Mouse (Mus musculus): ENCODE data around the gene Dleu7.

Dleu7 gene

DNA sequence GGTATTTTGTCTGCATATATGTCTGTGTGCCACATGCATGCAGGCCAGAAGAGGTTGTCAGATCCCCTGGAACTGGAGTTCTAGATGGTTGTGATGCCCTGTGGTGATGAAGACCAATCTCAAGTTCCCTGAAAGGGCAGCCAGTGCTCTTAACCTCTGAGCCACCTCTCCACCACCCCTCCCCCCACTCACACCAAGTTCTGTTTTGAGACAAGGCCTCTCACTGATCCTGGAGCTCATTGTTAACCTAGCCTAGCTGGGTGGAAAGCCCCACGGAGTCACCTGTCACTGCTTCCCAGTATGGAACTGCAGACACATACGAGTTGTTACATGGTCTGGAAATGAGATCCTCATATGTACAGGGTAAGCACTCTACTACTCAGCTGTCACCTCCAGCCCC, 9.9 kb downstream of the Dleu7 start:
- DNase-seq (ENCODE audit: low spot score): no peak

DNA sequence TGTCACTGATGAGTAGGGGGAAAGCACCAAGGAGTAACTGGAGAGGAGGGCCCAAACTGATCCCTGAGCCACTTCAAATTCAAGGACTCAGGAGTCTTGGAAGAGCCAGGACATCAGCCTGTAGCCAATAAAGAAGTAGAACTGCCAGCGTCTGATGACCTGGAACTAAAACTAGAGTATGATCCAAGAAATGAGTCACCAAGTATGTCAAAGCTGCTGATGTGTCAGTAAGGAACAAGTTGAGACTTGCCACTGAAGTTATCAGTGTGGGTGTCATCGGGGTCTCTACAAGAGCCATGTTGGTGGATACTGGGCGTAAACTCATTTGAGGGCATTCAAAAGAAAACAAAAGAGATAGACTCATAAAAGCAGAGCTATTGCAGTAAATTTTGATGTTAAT, 19.2 kb downstream of the Dleu7 start:
- DNase-seq (ENCODE audit: low spot score): no peak

DNA sequence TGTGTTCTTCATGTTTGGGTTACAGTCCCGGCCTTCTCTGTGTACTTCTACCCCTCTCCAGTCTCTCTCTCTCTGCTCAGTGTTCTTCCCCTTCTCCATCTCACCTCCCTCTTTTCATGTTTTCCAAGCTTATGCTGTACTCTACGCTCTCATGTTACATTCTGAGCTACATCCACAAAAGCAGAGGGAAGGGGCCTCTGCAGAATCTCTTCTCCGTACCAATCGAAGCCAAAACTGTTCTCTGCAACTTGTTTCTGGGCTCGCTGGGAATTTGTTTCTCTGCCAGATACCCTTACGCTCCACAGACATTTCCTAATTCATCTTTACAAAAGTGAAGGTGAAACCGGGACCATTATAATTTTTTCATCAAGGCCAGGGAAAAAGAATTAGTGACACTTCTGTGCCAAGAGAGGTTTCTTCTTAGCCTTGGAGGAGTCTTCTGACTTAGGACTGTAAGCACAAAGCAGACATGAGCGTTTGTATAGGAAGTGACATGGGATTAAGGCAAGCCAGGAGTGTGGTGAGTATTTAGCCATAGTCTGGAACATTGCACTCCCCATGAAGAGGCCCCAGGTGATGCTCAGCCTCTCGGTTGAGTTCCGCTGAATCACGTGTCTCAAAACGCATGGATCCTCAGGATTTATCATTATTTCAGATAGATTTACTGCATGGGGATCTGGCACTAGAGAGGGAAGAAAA, 22.0 kb downstream of the Dleu7 start:
- DNase-seq (ENCODE audit: low spot score): no peak

DNA sequence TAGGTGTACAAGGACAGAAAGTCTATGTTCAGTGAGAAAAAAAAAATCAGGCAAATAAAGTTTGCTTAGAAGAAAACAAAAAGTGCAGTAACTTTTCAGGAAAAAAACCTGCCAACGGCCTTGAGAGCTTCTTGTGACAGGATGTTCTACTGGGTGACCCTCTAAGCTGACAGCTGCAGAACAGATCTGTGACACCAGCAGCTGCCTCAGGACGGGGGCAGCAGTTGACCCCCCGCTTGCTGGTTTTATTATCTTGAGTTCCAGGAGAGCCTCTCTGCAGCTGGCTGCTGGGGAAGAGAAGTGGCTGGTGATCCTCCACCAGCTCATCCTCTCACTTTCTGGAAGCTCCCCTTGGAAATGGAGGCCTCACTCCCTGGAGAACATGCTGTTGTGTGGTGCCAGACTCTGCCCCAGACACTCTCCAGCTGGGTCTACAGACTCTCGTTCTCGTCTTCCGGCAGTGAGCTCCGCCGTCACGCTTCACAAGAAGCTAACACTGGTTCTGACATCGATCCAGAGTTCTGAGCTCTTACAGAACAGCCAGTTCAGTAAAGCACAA, 33.8 kb downstream of the Dleu7 start:
- DNase-seq (ENCODE audit: low spot score): no peak

DNA sequence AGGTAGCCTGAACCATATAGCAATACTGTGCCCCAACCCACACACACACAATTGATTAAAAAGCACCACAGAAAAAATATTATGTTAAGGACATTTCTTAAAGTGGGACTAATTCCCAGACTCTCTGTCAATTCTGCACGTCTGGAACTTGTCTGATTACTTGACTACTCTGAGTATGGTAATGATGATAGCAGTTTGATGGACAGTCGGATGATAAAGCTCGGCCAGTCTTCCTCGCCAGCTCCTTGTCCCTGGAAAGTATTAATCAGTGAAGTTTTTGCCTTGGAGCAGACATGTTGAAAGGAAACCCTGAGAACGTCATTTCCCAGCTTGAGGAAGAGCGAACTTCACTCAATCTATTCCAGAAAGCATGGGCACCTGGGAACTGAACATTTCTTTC, 34.7 kb downstream of the Dleu7 start:
- no peak for DNase-seq (ENCODE audit: low spot score)

DNA sequence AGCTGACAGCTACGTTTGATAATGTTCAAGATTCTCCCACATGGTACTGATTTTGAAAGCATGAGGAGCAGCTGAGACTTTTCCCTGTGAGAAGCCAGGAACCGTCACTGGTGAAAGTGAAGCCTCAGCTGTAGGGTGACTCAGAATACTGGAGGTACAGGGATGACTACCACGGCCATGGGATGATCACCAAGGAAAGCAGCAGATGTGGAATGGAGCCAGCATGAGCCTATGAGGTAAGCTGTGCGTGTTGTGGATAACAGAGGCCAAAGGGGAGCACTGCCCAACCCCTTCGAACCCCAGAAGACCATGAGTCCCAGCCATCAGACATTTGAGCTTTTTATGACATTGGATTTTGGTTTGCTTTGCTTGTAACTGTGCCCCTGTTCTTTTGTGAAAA, 36.8 kb downstream of the Dleu7 start:
- no peak for DNase-seq (ENCODE audit: low spot score)

DNA sequence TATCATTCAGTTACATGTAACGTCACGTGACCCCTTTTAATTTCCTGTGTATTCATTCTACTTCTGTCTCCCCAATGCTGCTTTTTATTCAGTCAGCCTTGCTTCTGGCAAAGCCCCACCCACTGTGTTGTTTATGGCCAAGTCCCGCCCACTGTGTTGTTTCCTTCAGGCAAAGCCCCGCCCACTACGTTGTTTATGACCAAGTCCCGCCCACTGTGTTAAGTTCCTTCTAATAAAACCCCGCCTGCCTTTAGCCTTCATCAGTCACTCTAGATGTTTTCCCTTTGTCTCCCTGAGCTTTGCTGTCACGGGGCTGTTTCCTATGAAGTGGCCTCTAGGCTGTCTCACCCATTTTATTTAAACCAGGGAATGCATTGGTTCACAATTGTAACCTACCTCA, 38.5 kb downstream of the Dleu7 start:
- DNase-seq (ENCODE audit: low spot score): no peak

DNA sequence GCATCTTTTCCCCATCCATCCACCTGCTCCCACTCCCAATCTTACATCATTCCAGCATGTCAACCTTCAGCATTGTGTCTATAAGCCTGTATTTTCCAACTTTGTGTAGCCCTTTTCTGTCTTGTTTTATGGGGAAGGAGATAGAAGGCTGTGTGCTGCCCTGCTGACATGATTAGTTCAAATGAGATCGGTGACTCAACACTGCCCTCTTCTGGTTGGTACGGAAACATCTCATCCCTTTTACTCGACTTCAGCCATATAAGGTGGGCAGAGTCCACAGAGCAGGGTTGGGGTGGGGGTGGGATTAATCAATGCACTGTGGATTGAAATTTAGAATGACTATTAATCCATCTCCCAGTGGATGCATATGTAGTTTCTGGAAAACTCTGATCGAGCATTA, 40.8 kb downstream of the Dleu7 start:
- DNase-seq (ENCODE audit: low spot score): no peak

DNA sequence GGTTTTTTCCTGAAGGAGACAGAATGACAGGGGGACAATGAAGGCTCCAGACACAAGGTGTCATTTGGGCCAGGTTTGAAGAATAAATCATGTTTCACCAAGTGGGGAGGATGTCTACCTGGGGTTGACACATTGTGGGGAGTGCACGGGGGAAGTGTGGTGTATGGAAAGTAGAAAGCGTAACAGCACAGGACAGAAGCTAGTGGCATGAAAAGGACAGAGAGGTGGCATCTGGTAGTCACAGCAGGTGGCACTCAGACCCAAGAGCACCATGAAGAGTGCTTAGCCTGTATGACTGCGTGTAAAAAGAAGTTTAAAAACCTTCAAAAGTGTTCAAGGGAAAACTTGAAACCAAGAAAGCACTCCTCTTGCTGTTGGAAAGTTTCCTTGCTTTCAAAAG, 42.8 kb downstream of the Dleu7 start:
- no peak for DNase-seq (ENCODE audit: low spot score)

DNA sequence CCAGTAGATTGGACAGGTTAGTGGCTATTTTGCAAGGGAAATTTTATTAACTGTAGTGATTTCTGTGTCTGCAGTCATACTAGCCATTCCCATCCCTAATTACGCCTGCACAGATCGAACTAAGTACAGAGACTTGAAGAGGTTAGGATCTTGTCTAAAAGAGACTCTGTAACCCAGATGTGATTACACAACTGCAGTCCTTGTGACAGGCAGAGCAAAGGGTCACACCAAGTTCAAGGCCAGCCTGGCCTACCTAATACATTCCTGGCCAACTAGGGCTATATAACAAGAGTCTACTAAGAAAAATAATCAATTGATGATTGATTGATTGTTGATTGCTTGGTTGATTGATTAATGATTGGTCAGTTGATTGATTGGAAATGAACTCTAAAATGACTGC, 43.6 kb downstream of the Dleu7 start:
- no peak for DNase-seq (ENCODE audit: low spot score)

DNA sequence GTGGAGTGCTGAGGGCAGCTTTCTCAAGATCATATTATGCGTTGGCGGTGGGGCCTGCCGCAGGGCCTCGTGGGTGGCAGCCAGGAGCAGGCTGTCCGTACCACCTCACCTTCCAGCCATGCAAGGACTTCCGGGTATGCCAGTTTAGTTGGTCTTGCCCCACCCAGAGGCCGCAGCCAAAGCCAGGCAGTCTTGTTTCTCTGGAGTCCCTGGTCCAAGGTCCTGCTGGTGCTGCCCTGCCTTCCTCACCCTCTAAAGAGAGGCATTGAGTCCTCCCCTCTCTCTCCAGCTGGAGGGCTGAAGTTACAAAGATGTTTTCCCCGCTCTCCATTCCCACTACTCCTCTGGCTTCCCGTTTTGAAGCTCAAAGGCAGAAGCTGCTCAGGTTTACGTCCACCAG, 44.1 kb downstream of the Dleu7 start:
- DNase-seq (ENCODE audit: low spot score): no peak

DNA sequence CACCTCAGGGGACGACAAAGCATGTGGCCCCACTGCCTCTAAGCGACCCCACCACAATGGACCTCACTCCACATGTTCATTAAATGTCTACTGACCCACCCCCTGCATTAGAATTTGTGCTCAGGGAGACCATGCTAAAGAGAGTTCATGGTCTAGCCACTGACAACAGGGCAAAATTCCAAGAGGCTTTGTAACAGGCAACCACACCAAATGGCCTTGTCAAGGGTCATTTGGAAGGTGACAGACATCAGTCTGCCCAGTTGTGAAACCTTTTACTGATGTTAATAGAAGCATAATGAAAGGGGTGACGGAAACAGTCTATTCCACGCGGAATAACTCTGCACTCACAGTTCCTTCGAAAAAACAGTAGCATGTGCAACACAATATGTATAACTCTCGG, 44.5 kb downstream of the Dleu7 start:
- no peak for DNase-seq (ENCODE audit: low spot score)

DNA sequence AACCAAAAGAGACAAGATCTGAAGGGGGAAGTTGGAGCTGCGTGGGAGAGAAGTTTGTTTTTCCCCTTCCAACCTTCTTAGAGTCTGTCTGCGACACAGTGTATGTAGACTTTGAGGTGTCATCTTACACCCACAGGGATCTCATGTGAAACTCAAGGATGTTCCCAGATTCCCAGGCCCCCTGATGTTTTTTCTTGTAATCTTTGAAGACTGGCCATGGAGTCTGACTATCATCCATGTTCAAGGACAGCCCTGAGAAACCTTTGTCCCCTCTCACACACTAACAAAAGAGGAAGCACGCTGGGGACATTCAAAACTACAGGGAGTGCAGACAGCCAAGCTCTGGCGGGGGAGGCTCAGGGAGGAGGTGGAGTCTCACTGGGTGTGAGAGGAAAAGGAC, 47.3 kb downstream of the Dleu7 start:
- DNase-seq (ENCODE audit: low spot score): no peak

DNA sequence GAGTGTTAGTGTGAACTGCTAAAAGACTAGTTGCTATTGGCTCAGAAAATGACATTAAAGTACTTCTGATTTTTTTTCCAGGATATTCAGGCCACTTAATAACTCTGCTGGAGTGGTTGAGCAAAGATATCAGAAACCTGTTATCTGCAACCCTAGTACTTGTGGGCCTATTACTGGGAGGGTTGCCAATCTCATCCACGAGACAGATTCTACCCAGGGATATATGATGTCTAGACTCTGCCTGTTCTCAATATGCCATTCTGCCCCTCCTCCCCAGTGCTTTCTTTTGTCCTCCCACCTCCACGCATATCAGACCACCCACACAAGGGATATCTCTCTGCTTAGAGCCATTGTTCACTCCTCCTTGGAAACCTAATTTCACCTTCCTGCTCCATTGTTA, 49.3 kb downstream of the Dleu7 start:
- no peak for DNase-seq (ENCODE audit: low spot score)

DNA sequence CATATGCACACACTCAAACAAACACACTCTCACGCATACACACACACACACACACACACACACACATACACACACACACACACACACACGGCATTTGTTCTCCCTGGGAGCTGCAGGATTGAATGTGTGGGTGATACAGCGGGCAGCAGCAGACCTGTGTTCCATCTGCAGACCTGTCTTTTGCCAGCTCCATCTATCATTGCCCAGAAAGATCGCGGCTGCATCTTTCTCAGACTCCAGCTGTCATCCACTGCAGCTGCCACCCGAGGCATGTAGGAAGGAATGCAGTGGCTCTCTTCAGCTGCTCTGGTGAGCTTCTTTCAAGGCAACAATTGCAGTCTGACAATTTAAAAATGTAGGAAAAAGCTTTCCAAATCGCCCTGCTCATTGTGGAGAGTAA, 56.9 kb downstream of the Dleu7 start:
- no peak for DNase-seq (ENCODE audit: low spot score)

DNA sequence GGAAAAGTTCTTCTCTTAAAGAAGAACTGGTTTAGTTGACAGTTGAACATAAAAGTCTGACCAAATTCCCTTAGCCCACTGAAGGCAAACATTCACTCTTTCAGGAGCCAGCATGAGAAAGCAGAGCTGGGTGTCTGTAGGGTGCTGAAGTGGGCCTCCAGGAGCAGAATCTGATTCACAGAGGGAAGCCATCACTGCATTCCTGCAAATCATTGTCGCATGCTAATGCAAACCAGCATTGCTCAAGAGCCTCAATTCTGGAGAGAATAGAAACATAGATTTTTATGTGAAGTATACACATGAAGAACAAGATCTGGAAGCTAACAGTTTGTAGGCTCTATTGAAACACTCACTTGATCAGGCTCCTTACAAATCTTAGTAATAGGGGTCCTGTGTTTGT, 57.6 kb downstream of the Dleu7 start:
- no peak for DNase-seq (ENCODE audit: low spot score)

DNA sequence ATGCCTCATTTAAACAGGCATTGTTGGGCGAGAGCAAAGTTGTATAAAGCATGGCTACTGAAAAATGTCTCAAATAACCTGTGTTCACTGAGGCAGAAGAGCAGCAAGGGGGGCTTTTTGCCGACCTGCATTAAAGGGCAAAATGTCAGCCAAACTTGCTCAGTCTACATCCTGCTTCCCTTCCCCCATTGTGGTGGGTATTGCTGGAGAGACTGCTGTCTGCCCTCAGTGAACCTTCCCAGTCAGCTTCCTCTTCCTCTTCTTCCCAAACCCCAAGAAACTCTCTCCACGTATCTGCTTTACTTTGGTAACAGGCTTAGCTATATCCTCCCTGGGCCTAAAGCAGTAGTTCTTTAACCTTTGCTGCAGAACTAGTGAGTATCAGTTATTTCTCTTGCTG, 61.9 kb downstream of the Dleu7 start:
- no peak for DNase-seq (ENCODE audit: low spot score)

DNA sequence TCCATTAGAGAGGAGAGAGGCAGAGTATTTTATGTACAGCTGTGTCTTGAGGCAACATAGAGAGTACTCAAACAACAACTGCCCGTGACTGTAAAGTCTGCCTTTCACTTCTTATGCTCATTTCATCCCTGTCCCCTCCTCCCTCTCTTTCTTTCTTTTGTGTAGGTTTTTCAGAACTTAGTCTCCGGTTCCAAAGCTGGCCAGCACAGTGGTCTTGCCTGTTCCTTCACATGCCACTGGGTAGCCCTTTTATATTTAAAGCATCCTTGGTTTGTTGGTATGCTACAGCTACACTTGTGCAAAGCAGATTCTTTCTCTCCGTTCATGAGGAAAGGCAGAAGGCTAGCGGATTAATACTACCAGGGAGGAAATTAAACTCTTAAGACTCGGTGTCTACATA, 65.7 kb downstream of the Dleu7 start:
- no peak for DNase-seq (ENCODE audit: low spot score)

DNA sequence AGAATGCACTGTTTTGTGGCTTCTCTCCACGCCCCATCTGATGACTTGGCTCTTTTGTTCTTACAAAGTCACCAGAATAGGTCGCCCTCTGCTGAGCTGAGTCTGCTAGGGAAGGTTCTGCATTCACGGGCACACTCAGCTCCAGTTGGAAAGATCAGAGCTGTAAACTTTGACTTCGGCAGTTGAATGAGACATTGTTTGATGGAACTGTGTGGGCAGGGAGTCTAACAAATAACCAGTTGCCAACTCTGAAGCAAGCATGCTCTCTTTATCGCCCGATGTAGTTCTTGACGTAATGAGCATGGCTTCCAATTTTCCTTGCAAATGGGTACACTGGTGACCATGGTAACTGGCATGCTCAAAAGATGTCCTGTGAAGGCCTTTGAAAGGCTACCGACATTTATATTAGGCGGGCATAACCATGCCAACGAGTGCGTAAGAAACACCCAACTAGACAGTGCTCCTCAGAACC, 66.2 kb downstream of the Dleu7 start:
- no peak for DNase-seq (ENCODE audit: low spot score)
